14 mouse cellular contexts compared by ENCODE assay signal in the genomic region with DNA sequence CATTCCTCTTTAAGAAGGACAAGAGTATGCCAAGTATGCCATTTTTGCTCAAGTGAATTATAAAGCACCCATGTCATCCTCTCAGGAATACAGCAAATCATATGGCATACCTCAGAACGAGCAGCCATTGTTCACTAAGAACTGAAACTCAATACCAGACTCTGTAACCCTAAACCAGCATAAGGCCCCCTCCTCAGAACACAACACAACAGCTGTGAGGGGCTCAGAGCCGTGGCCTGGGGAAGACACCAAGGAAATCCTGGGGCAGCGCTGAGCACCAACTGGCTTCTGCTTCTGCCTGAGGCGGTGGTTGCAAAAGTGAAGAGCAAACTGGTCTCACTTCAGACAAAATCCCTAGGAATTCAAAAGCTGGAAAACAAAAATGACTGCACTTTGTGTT.
DNase-seq lines count a peak whose midpoint lies in the region; ATAC-seq and TF ChIP-seq lines count a peak whose summit lies in the region.
"Had no signal": no experiment of that assay in that cellular context is flagged by ENCODE, and none has a peak within 500 bp of the region (broad histone marks: within the 10 kb centered on the region; RNA-seq: fewer than 3 reads in every experiment).

No protein-coding gene starts in this region.

- no peaks in the 10 kb centered on the region for H3K36me3 ChIP-seq in neural tube, embryonic 15.5 days
- no peaks in the 10 kb centered on the region for H3K36me3 ChIP-seq in embryonic facial prominence, embryonic 11.5 days (replicated peaks; ENCODE audit: control insufficient read depth, insufficient read depth, low read depth, low read length)
- no peaks in the 10 kb centered on the region for H3K36me3 ChIP-seq in limb, embryonic 14.5 days (ENCODE audit: control insufficient read depth, insufficient read depth, low read length)
- H3K36me3 ChIP-seq: hindbrain, embryonic 13.5 days had no signal

- no peak overlapping the region for H3K4me2 ChIP-seq in neural tube, embryonic 15.5 days
- no peak overlapping the region for H3K4me2 ChIP-seq in embryonic facial prominence, embryonic 11.5 days (ENCODE audit: low read depth, low read length)
- no peak overlapping the region for H3K4me2 ChIP-seq in limb, embryonic 14.5 days (replicated peaks; ENCODE audit: low read depth, low read length, severe bottlenecking)
- H3K4me2 ChIP-seq: hindbrain, embryonic 13.5 days had no signal

- H3K4me1 ChIP-seq in neural tube, embryonic 15.5 days: peaks cover 25% of the 10 kb centered on the region
- H3K4me1 ChIP-seq in embryonic facial prominence, embryonic 11.5 days (ENCODE audit: control insufficient read depth, insufficient read depth, low read length): no peaks in the 10 kb centered on the region
- H3K4me1 ChIP-seq in limb, embryonic 14.5 days (ENCODE audit: control insufficient read depth, insufficient read depth, low read length): peaks cover 22% of the 10 kb centered on the region

- no peak overlapping the region for H3K4me3 ChIP-seq in neural tube, embryonic 15.5 days (replicated peaks)
- H3K4me3 ChIP-seq in embryonic facial prominence, embryonic 11.5 days (ENCODE audit: low read depth, low read length): no peak overlapping the region
- H3K4me3 ChIP-seq in limb, embryonic 14.5 days (replicated peaks; ENCODE audit: low read length): no peak overlapping the region
- H3K4me3 ChIP-seq: hindbrain, embryonic 13.5 days had no signal

- H3K27ac ChIP-seq in neural tube, embryonic 15.5 days (replicated peaks): no peak overlapping the region
- H3K27ac ChIP-seq in embryonic facial prominence, embryonic 11.5 days (replicated peaks; ENCODE audit: low read depth, low read length): no peak overlapping the region
- no peak overlapping the region for H3K27ac ChIP-seq in limb, embryonic 14.5 days (replicated peaks; ENCODE audit: low read depth, low read length)
- H3K27ac ChIP-seq: hindbrain, embryonic 13.5 days had no signal

- no peak overlapping the region for H3K9ac ChIP-seq in neural tube, embryonic 15.5 days (replicated peaks)
- H3K9ac ChIP-seq in embryonic facial prominence, embryonic 11.5 days (replicated peaks; ENCODE audit: low read length): no peak overlapping the region
- H3K9ac ChIP-seq in limb, embryonic 14.5 days (ENCODE audit: low read depth, low read length, severe bottlenecking): no peak overlapping the region
- H3K9ac ChIP-seq: forebrain, postnatal 0 days; hindbrain, embryonic 13.5 days had no signal

- peak; percentile 38 for DNase-seq in neural tube, embryonic 10.5 days (ENCODE audit: extremely low spot score, low spot score)
- DNase-seq in embryonic facial prominence, embryonic 11.5 days (ENCODE audit: low spot score): peak; percentile 61
- peak; percentile 52 for DNase-seq in limb, embryonic 14.5 days (ENCODE audit: low spot score)
- DNase-seq in gastrocnemius, postnatal 4 days (ENCODE audit: low spot score in 2 of 2): no peak
- no peak for DNase-seq in testis, postnatal 10 days (ENCODE audit: low spot score)
- DNase-seq: cerebellum, adult 18-20 months; forebrain, postnatal 0 days; gastrocnemius, postnatal 14 days; kidney, adult 11 months; kidney, postnatal 14 days; lung, adult 18-20 months had no signal

- ATAC-seq in neural tube, embryonic 15.5 days (ENCODE audit: low FRiP score): no peak
- 0 out of 2 replicates have a peak, but pooled peaks have one; percentile 35 for ATAC-seq in embryonic facial prominence, embryonic 11.5 days (replicated peaks; ENCODE audit: insufficient number of reproducible peaks, low FRiP score, low TSS enrichment, low read depth)
- peak; percentile 73 for ATAC-seq in limb, embryonic 14.5 days (ENCODE audit: low FRiP score, low read depth)
- ATAC-seq in granulocyte monocyte progenitor cell, adult 5-6 weeks (replicated peaks; ENCODE audit: poor library complexity, severe bottlenecking): no peak
- ATAC-seq: forebrain, postnatal 0 days had no signal

- 23% methylated on average over 4 of the region's 4 CpGs for WGBS in neural tube, embryonic 15.5 days
- WGBS in embryonic facial prominence, embryonic 11.5 days: 8% methylated on average over 4 of the region's 4 CpGs
- 17% methylated on average over 4 of the region's 4 CpGs for WGBS in limb, embryonic 14.5 days

- H3K27me3 ChIP-seq in neural tube, embryonic 15.5 days (replicated peaks): no peaks in the 10 kb centered on the region
- H3K27me3 ChIP-seq in embryonic facial prominence, embryonic 11.5 days (ENCODE audit: control insufficient read depth, insufficient read depth, low read length): no peaks in the 10 kb centered on the region
- no peaks in the 10 kb centered on the region for H3K27me3 ChIP-seq in limb, embryonic 14.5 days (ENCODE audit: control insufficient read depth, insufficient read depth, low read length)
- H3K27me3 ChIP-seq: hindbrain, embryonic 13.5 days had no signal

- no peaks in the 10 kb centered on the region for H3K9me3 ChIP-seq in neural tube, embryonic 15.5 days (replicated peaks)
- no peaks in the 10 kb centered on the region for H3K9me3 ChIP-seq in embryonic facial prominence, embryonic 11.5 days (replicated peaks; ENCODE audit: control insufficient read depth, low read length)
- no peaks in the 10 kb centered on the region for H3K9me3 ChIP-seq in limb, embryonic 14.5 days (ENCODE audit: control insufficient read depth, low read length)
- H3K9me3 ChIP-seq: hindbrain, embryonic 13.5 days had no signal

- TF ChIP-seq POLR2A in limb, embryonic 14.5 days (IDR thresholded peaks at IDR 0.05; ENCODE audit: borderline replicate concordance, extremely low read depth, insufficient read depth, insufficient read length): no peak

Comparison
In these comparisons a context has a peak if more than half of its experiments do, and no peak if none do; other contexts are left out.
1. DNase-seq: peak in neural tube, embryonic 10.5 days (single experiment), embryonic facial prominence, embryonic 11.5 days (single experiment) and limb, embryonic 14.5 days (single experiment); none in gastrocnemius, postnatal 4 days (0 of 2) and testis, postnatal 10 days (single experiment).
2. ATAC-seq: peak in embryonic facial prominence, embryonic 11.5 days (single experiment) and limb, embryonic 14.5 days (single experiment); none in neural tube, embryonic 15.5 days (single experiment) and granulocyte monocyte progenitor cell, adult 5-6 weeks (single experiment).